In genomic region chrX:103329386-103329785, GRCm38 (mm10) we compare ENCODE assay signal across 25 mouse cellular contexts. TPM values are rescaled to one million over a fixed set of nuclear protein-coding genes. Genes with fewer than 3 reads are reported as not detected.
A peak's percentile ranks its signal among the peaks of the same experiment; 100 is the strongest.
DNase-seq lines count a peak whose midpoint lies in the region; ATAC-seq and TF ChIP-seq lines count a peak whose summit lies in the region.
"Had no signal": no experiment of that assay in that cellular context is flagged by ENCODE, and none has a peak within 500 bp of the region (broad histone marks: within the 10 kb centered on the region; RNA-seq: fewer than 3 reads in every experiment).

No protein-coding gene starts in this region.

- no peaks in the 10 kb centered on the region for H3K36me3 ChIP-seq in kidney, adult 2 months (ENCODE audit: control insufficient read depth, insufficient read depth, low read length)
- no peaks in the 10 kb centered on the region for H3K36me3 ChIP-seq in forebrain, postnatal 0 days (ENCODE audit: insufficient read depth)
- H3K36me3 ChIP-seq: embryonic facial prominence, embryonic 10.5 days; heart, embryonic 13.5 days; hindbrain, embryonic 15.5 days had no signal

- H3K4me1 ChIP-seq in kidney, adult 2 months (ENCODE audit: control insufficient read depth, insufficient read depth, low read length), result no peaks in the 10 kb centered on the region
- no peaks in the 10 kb centered on the region for H3K4me1 ChIP-seq in forebrain, postnatal 0 days (ENCODE audit: insufficient read depth)
- H3K4me1 ChIP-seq: embryonic facial prominence, embryonic 10.5 days; forebrain, embryonic 13.5 days; heart, embryonic 13.5 days; hindbrain, embryonic 15.5 days had no signal

- TF ChIP-seq CTCF in kidney, adult 2 months (conservative IDR thresholded peaks at IDR 0.05; ENCODE audit: insufficient read depth, insufficient read length, low read depth, low read length), result no peak
- TF ChIP-seq CTCF in forebrain, postnatal 0 days (IDR thresholded peaks at IDR 0.05; ENCODE audit: low read depth), result no peak

- no peak overlapping the region for H3K27ac ChIP-seq in kidney, adult 2 months (ENCODE audit: insufficient read depth, low read depth, low read length)
- no peak overlapping the region for H3K27ac ChIP-seq in forebrain, postnatal 0 days (ENCODE audit: low read depth, low read length)
- H3K27ac ChIP-seq: embryonic facial prominence, embryonic 10.5 days; forebrain, embryonic 13.5 days; gastrocnemius, adult 2 months; heart, embryonic 13.5 days; hindbrain, embryonic 15.5 days had no signal

- no peaks in the 10 kb centered on the region for H3K27me3 ChIP-seq in kidney, adult 2 months (replicated peaks; ENCODE audit: control insufficient read depth, insufficient read depth, low read length)
- H3K27me3 ChIP-seq in forebrain, postnatal 0 days (ENCODE audit: insufficient read depth, low read length), result peaks cover 9% of the 10 kb centered on the region

- no peak overlapping the region for H3K4me3 ChIP-seq in kidney, adult 2 months (ENCODE audit: insufficient read depth, low read depth, low read length)
- no peak overlapping the region for H3K4me3 ChIP-seq in forebrain, postnatal 0 days (ENCODE audit: low read depth, low read length)
- H3K4me3 ChIP-seq: embryonic facial prominence, embryonic 10.5 days; forebrain, embryonic 13.5 days; gastrocnemius, adult 2 months; heart, embryonic 13.5 days; hindbrain, embryonic 15.5 days had no signal

- H3K4me2 ChIP-seq in forebrain, postnatal 0 days (ENCODE audit: low read depth), result no peak overlapping the region
- H3K4me2 ChIP-seq: forebrain, embryonic 13.5 days; heart, embryonic 13.5 days; hindbrain, embryonic 15.5 days had no signal

- DNase-seq in cerebellum, adult 18-20 months, result peak; percentile 28 to 38
- DNase-seq in brain, adult 2 months (ENCODE audit: low read depth, low spot score), result peak; percentile 39
- DNase-seq in cerebellum, adult 9-11 months, result peak; percentile 18
- peak; percentile 14 to 35 for DNase-seq in cerebellum, postnatal 36 days
- DNase-seq in kidney, adult 2 months, result no peak
- DNase-seq in forebrain, postnatal 0 days, result no peak
- DNase-seq: adrenal gland, postnatal 10 days; gastrocnemius, adult 2 months; gastrocnemius, postnatal 25 days; heart, postnatal 36 days had no signal

- TF ChIP-seq POLR2A in kidney, adult 2 months (IDR thresholded peaks at IDR 0.05; ENCODE audit: low read depth, low read length), result no peak

- H3K9me3 ChIP-seq in forebrain, postnatal 0 days (ENCODE audit: low read length), result no peaks in the 10 kb centered on the region
- H3K9me3 ChIP-seq: embryonic facial prominence, embryonic 10.5 days; forebrain, embryonic 13.5 days; heart, embryonic 13.5 days; hindbrain, embryonic 15.5 days had no signal

- no peak for ATAC-seq in cerebellum, adult (ENCODE audit: insufficient number of reproducible peaks, low FRiP score, low TSS enrichment)
- no peak for ATAC-seq in forebrain, postnatal 0 days
- ATAC-seq: forebrain, embryonic 13.5 days; inflammation-experienced regulatory T-cells, adult 6 months; intestine, postnatal 0 days had no signal

- WGBS in kidney, adult 2 months, result 75% methylated on average over 8 of the region's 8 CpGs
- WGBS in forebrain, postnatal 0 days, result 65% methylated on average over 8 of the region's 8 CpGs

- H3K9ac ChIP-seq in forebrain, postnatal 0 days, result no peak overlapping the region
- H3K9ac ChIP-seq: forebrain, embryonic 13.5 days; heart, embryonic 13.5 days; hindbrain, embryonic 15.5 days had no signal

RNA-seq across cellular contexts. Expression of gene Cdx4, which starts 8.2 kb away (rescaled TPM):
- polyA plus RNA-seq in kidney, adult 2 months (2012; rRNA removed), result 0.09 and 0.10 TPM in 2 replicates
- not detected in 2 replicates for total RNA-seq in forebrain, postnatal 0 days (2014; rRNA removed)
- not detected in 2 replicates for polyA plus RNA-seq in forebrain, postnatal 0 days (2015; fragmentation: Nextera tagmentation; extraction: Ambion mirVana)
- total RNA-seq: adrenal gland, postnatal 10 days; adrenal gland, postnatal 4 days; gastrocnemius, adult 2 months; gastrocnemius, postnatal 25 days; granulocyte monocyte progenitor cell, adult 5-6 weeks; heart, adult 8-10 months; heart, postnatal 36 days; MEL had no signal
- polyA plus RNA-seq: C2C12; embryonic facial prominence, embryonic 10.5 days; embryonic facial prominence, embryonic 14.5 days; forebrain, embryonic 13.5 days; heart, embryonic 13.5 days; heart, postnatal 0 days; hindbrain, embryonic 11.5 days; hindbrain, embryonic 15.5 days; inflammation-experienced regulatory T-cells, adult 6 months; intestine, postnatal 0 days had no signal

RNA-seq across cellular contexts. Expression of gene Chic1, which starts 26.9 kb away (rescaled TPM):
- 0.91 and 1.5 TPM in 2 replicates for polyA plus RNA-seq in kidney, adult 2 months (2012; rRNA removed)
- 10.8 and 13.5 TPM in 2 replicates for total RNA-seq in forebrain, postnatal 0 days (2014; rRNA removed)
- polyA plus RNA-seq in forebrain, postnatal 0 days (2015; fragmentation: Nextera tagmentation; extraction: Ambion mirVana), result 1.4 and 3.4 TPM in 2 replicates
- total RNA-seq: granulocyte monocyte progenitor cell, adult 5-6 weeks; MEL had no signal

Comparison
In these comparisons a context has a peak if more than half of its experiments do, and no peak if none do; other contexts are left out.
1. DNase-seq: peak in cerebellum, adult 18-20 months (2 of 2), brain, adult 2 months (single experiment), cerebellum, adult 9-11 months (single experiment) and cerebellum, postnatal 36 days (2 of 2); none in kidney, adult 2 months (single experiment) and forebrain, postnatal 0 days (single experiment).